Mouse (Mus musculus) telencephalon, adult 2 months (tissue): Measurements from ENCODE around the gene Mafg.
"Not testable (repeated sequence)": the region's sequence is repeated elsewhere in the genome, so short reads cannot be mapped to it uniquely, and the experiment has no call there.

Experiments
- DNase-seq: peaks from one replicate; pipeline ENCODE4 v3.0.0-alpha.2; 2011; ENCODE audit warnings: low read depth, low spot score

Mafg gene

GRCm38 (mm10) chr11:120633520-120634343 is at the start of gene Mafg:
Gene Mafg, minus strand, starts transcription at chr11:120633600.
- DNase-seq: peak; percentile 89

DNA sequence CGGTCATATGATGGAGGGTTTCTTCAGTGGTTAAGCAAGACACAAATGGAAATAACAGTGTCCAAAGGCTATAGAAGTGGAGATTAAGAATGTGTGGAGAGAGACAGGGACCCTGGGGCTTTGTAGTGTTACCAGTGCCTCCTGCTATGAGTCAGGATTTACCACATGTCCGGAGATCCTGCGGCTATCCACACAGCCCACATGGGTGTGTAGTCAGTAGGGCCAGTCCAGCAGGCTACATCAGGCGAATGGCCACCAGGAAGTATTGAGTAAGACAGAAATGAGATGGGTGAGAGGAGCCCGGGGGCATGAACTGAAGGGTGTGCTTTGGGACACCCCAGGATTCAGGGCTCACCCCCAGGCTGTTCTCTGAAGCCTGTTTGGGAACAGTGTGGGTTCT is 49.3 kb upstream of the Mafg start:
- no peak for DNase-seq

GRCm38 (mm10) chr11:120679909-120680308 is 46.5 kb upstream of the Mafg start:
- no peak for DNase-seq

GRCm38 (mm10) chr11:120676951-120677350 is 43.6 kb upstream of the Mafg start:
- DNase-seq: no peak

GRCm38 (mm10) chr11:120675875-120676274 is 42.5 kb upstream of the Mafg start:
- DNase-seq: not testable (repeated sequence)

DNA sequence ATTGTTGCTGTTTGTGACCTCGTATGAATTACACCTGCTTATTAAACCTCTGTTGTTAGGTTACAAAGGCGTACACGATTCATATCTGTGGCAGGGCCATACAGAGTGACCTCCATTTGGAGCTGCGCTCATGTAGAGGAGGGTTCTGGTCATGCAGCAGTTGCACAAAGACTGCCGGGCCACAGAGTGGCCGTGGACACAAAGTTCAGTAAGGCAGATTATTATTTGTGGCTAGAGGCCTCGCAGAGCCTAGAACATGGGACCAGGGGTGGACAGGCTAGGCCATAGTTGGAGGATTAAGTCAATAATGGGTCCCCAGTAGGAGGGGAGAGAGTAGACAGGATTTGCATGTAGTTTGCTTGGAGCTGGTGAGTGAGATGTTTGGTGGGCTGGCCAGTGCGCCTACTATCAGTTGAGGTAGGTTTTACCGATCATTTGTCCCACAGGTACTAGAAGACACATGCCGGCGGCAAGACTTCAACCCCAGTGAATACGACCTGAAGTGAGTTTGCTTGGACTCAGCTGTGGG is 40.3 kb upstream of the Mafg start:
- no peak for DNase-seq

GRCm38 (mm10) chr11:120672687-120673593 is 39.5 kb upstream of the Mafg start, which contains the start of gene Aspscr1:
Gene Aspscr1, plus strand, starts transcription at chr11:120672973.
- peak; percentile 77 for DNase-seq

- no peak for DNase-seq
These were observed 33.2 kb upstream of the Mafg start for GRCm38 (mm10) chr11:120666617-120667016.

DNA sequence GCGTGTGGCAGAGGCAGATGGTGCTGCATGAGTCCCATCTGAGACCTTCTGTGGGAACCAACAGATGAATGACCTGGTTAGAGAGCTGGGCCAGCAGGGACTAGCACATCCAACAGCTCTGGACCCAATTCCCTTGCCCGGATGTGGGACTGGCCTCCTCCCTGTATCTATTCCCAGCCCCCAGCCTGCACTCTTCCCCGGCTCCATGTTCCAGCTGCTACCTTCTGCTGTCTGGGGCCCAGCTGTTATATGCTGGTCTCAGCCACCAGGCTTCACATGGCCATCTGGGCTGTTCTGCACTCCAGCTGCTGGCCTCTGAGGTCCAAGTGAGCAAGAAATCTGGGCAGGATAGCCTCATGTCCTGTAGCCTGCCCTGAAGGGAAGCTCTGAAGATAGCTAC is 32.0 kb upstream of the Mafg start:
- DNase-seq: no peak

- DNase-seq: no peak
These were observed 30.3 kb upstream of the Mafg start for GRCm38 (mm10) chr11:120663714-120664113.

DNA sequence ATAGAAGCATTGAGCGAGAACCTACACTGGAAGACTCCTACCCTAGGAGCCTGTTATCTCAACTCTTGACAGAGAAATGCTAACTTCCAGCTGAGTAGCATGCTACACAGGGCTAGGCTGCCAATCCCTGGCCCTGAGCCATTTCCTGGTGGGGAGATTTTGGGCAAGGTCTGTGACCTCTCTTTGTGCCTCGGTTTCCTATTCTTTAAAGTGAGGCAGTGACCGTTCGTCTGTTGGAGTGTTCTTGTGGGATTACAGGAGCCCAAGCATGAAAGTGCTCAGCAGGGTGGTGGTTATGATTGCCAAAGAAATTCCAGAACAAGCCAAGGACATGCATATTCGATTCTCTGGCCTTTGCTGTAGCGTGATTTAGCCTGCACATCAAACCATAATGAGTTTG is 29.4 kb upstream of the Mafg start:
- DNase-seq: no peak

GRCm38 (mm10) chr11:120661076-120661460 is 27.7 kb upstream of the Mafg start, which contains the start of gene Notum:
Gene Notum, minus strand, starts transcription at chr11:120661175.
- no peak for DNase-seq

DNA sequence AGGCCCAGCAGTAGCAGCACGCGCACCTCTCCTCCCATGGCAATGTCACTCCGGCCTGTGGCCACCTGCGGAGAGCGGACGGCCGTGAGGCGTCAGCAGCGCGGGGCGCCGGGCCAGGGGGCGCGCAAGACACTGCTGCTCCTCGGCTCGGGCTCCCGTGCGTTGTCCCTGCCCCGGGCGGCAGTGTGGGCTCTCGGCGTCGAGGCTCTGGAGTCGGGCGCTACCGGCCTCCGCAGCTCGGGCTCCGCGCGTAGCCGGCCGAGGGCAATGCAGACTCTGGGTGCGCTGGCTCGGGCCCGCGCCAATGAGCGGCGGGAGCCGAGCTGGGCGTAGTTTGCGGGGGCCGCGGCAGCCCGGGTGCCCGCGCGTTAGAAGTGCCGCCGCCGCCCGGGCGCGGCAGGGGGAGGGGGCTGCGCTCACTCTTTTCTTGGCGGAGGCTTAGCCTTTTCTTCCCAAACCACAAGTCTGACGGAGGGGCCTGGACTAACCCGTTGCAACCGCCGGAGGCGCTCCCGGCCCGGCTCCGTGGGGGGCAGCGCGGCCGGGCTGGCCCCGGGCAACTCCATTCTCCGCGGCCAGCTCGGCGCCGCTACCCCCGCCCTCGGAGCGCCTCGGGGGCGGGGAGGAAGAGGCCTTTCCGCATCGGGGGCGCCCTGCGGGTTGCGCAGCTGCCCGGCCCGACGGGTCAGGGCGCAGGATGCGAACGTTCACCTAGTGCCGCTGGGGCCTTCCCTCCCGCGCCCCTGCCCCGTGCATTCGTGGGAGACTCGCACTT is 27.1 kb upstream of the Mafg start:
- DNase-seq: no peak

DNA sequence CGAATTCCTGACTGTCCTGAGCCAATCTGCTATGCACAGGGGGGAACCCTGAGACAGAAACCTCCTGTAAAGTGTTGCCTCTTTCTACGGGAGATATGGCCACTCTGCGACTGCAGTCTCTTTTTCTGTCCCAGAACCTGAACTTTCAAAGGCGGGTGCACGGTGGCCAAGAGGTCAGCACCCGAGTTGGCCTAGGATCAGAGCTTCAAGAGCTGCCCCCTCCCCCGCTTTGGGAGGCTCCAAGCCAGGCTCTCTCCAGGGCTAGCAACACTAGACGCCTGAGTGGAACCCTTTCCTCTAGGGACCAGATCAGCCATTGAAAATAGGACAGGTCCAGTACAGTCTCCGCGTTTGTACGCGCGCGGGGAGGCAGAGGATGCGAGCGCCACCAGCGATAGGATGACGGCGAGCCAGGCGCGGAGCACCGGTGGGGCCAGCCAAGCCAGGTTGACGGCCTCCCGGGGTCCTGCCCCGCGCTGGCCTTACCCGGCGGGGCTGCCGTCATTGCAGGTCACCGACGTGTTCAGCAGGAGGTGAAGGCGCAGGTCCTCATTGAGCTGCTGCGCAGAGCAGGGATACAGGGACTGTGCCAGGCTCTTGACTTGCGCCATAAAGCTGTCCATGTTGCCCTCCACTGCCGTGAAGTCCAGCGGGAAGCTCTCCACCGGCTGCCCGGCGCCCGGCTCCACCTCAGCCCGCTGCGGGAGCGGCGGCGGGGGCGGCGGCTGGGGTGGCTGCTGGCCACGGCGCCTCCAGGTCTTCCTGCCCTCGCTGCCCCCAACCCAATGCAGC is 26.3 kb upstream of the Mafg start:
- DNase-seq: no peak

DNA sequence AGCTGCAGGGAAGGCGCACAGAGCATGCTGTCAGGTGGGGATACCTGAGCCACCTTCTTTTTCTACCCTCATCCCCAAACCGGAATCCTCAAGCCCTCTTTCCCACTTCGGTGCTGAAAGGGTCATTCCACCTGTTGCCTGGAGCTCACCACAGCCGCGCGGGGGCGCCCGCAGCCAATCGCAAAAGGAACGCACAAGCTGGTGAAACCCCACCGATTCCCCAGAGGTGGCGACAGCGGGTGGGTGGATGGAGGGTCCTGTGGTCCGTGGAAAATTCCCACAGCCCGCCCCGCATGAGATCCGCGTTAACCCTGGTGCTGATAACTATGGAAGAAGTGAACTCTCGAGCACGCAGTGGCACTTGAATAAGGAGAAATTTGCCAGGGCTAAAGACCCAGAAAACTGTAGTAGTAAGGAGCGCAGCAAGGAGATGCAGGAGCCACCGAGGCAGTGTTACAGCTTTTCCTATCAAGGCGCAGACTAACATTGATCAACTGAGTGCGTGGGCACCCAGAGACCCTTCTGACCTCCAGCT is 25.5 kb upstream of the Mafg start:
- no peak for DNase-seq

- no peak for DNase-seq
These were observed 23.9 kb upstream of the Mafg start for GRCm38 (mm10) chr11:120657301-120657700.

DNA sequence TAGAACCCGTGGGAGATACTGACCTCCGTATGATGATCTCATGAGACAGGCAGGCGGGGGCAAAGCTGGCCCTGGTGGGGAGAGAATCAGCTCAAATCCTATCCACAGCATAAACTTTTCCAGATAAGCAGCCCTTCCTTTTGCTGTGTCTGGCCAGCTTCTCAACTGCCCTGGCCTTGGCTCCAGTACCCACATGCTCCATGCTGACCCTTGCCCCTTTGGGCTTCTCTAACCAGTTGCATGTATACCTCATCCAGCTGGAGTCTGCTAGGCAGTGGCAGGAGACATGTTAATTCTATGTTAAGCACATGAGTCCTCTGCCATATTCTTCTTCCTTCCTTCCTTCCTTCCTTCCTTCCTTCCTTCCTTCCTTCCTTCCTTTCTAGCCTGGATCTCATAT is 21.3 kb upstream of the Mafg start:
- no peak for DNase-seq

DNA sequence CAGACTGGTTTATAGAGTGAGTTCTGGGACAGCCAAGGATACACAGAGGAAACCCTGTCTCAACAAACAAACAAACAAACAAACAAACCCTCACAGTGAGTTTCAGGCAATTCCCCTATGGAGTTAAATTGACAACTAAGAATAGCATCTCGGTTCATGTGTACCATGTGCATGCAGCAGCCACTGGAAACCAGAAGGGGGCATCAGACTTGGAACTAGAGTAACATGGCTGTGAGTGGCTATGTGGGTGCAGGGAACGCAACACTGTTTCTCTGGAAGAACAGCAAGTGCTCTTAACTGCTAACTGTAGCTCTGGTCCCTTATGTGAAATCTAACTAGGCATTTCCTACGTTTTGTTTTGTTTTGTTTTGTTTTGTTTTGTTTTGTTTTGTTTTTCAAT is 18.5 kb upstream of the Mafg start:
- no peak for DNase-seq

DNA sequence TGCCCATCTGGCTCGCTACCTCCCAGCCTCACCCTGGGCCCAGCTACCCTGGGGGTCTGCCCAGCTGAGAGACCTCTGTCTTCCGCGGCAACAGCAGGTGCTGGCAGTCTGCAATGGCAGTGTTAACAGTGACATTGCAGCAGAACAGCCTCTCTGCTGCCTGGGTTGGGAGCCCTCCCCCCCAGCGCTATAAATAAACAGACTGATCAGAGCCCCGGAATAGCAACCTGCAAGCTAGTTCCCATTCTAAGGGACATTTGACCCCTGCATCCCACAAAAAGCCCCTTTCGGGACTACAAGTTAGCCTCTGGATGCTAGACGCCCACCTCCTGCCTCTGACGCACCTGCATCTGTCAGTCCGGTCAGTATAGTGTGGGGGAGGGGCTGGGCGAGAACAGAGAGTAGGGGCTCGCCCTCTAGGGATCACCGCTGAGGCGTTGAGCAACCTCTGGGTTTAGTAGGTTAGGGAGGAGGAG is 14.6 kb upstream of the Mafg start, which contains the start of gene Myadml2:
Myadml2 (minus strand) TSS at position 158 of the 476 bp plus-strand sequence.
- no peak for DNase-seq
